Mouse (Mus musculus) embryonic facial prominence, embryonic 15.5 days (tissue): Measurements from ENCODE around the gene Med13l. TPM values are rescaled to one million over a fixed set of nuclear protein-coding genes. Genes with fewer than 3 reads are reported as not detected.

Experiments used
- ATAC-seq: fragments of 200-750 bp; cut with Nextera tagmentation; 2 replicates; pipeline ENCODE4 v1.8.0; 2017; ENCODE audit warnings: low read depth, moderate TSS enrichment; ENCODE audit not compliant: insufficient number of reproducible peaks, low FRiP score, low TSS enrichment
- H3K27ac ChIP-seq: fragments of 300-500 bp; sonication (generic); replicated peaks from 2 replicates; pipeline ENCODE4 v1.5.1; 2015; ENCODE audit warnings: mild to moderate bottlenecking, inconsistent platforms
- H3K27me3 ChIP-seq: fragments of 300-500 bp; sonication (generic); 2 replicates; pipeline ENCODE4 v1.6.1; 2015; ENCODE audit warnings: inconsistent platforms
- H3K36me3 ChIP-seq: fragments of 300-500 bp; sonication (generic); 2 replicates; pipeline ENCODE4 v1.6.1; 2015; ENCODE audit warnings: mild to moderate bottlenecking, inconsistent platforms
- H3K4me1 ChIP-seq: fragments of 300-500 bp; sonication (generic); 2 replicates; pipeline ENCODE4 v1.6.1; 2015; ENCODE audit warnings: inconsistent platforms
- H3K4me2 ChIP-seq: fragments of 300-500 bp; sonication (generic); replicated peaks from 2 replicates; pipeline ENCODE4 v1.6.1; 2015; ENCODE audit warnings: mild to moderate bottlenecking, inconsistent platforms
- H3K4me3 ChIP-seq: fragments of 300-500 bp; sonication (generic); replicated peaks from 2 replicates; pipeline ENCODE4 v1.5.1; 2015; ENCODE audit warnings: mild to moderate bottlenecking, inconsistent platforms
- H3K9ac ChIP-seq: fragments of 300-500 bp; sonication (generic); 2 replicates; pipeline ENCODE4 v1.6.1; 2015; ENCODE audit warnings: inconsistent platforms
- H3K9me3 ChIP-seq: fragments of 300-500 bp; sonication (generic); replicated peaks from 2 replicates; pipeline ENCODE4 v1.6.1; 2016; ENCODE audit warnings: inconsistent platforms
- WGBS: fragments of 180-500 bp; shearing (Covaris S2); methylation state at CpG from one replicate; pipeline ENCODE4 v1.1.7; 2015; 5-methylcytosine and 5-hydroxymethylcytosine counted together
- polyA plus RNA-seq: library from polyadenylated mRNA; unstranded; fragments of >200 nt; fragmentation: Nextera tagmentation; extraction: Ambion mirVana; gene quantifications from 2 replicates; pipeline ENCODE4 v1.2.1, GENCODE M21; 2015

Gene Med13l
- polyA plus RNA-seq, 1 experiment from 2014 or later, result 14.8 TPM

GRCm38 (mm10) chr5:118635476-118636187 lies 75.2 kb downstream of the Med13l start:
- Histone ChIP-seq H3K27me3 (no peaks in the 10 kb centered on the region), H3K9me3 (no peaks in the 10 kb centered on the region), H3K36me3 (no peaks in the 10 kb centered on the region), H3K4me3 (no peak overlapping the region), H3K4me1 (peaks cover 49% of the 10 kb centered on the region), H3K9ac (no peak overlapping the region), H3K4me2 (no peak overlapping the region), H3K27ac (0 out of 2 replicates have a peak overlapping the region, but pooled peaks have one; percentile 9)
- no peak for ATAC-seq
- WGBS, result 11% methylated on average over 11 of the region's 11 CpGs

- no peaks in the 10 kb centered on the region for H3K27me3 ChIP-seq
- no peak overlapping the region for H3K27ac ChIP-seq
- H3K36me3 ChIP-seq, result no peaks in the 10 kb centered on the region
- no peak for ATAC-seq
- no peak overlapping the region for H3K4me3 ChIP-seq
- 80% methylated on average over 16 of the region's 16 CpGs for WGBS
- peaks cover 47% of the 10 kb centered on the region for H3K4me1 ChIP-seq
- no peak overlapping the region for H3K9ac ChIP-seq
- H3K4me2 ChIP-seq, result no peak overlapping the region
- H3K9me3 ChIP-seq, result no peaks in the 10 kb centered on the region
Measured at GRCm38 (mm10) chr5:118636399-118637369, 76.2 kb downstream of the Med13l start.

GRCm38 (mm10) chr5:118637931-118638330 lies 77.5 kb downstream of the Med13l start:
- H3K36me3 ChIP-seq, result no peaks in the 10 kb centered on the region
- WGBS, result 57% methylated on average over 4 of the region's 4 CpGs

GRCm38 (mm10) chr5:118638534-118639109 lies 78.1 kb downstream of the Med13l start:
- Histone ChIP-seq H3K36me3 (no peaks in the 10 kb centered on the region), H3K4me1 (peaks cover 41% of the 10 kb centered on the region), H3K9me3 (no peaks in the 10 kb centered on the region), H3K4me2 (no peak overlapping the region), H3K27ac (no peak overlapping the region), H3K27me3 (no peaks in the 10 kb centered on the region), H3K9ac (no peak overlapping the region), H3K4me3 (no peak overlapping the region)
- WGBS, result 68% methylated on average over 9 of the region's 9 CpGs
- no peak for ATAC-seq

More at GRCm38 (mm10) chr5:118637931-118638330, 77.5 kb downstream of the Med13l start:
- no peaks in the 10 kb centered on the region for H3K9me3 ChIP-seq
- H3K4me3 ChIP-seq, result no peak overlapping the region
- H3K4me2 ChIP-seq, result no peak overlapping the region
- no peak overlapping the region for H3K27ac ChIP-seq
- H3K27me3 ChIP-seq, result no peaks in the 10 kb centered on the region
- peaks cover 41% of the 10 kb centered on the region for H3K4me1 ChIP-seq
- no peak for ATAC-seq
- no peak overlapping the region for H3K9ac ChIP-seq

GRCm38 (mm10) chr5:118639117-118639707 lies 78.7 kb downstream of the Med13l start:
- H3K4me1 ChIP-seq, result peaks cover 40% of the 10 kb centered on the region
- H3K36me3 ChIP-seq, result no peaks in the 10 kb centered on the region
- no peak overlapping the region for H3K27ac ChIP-seq
- 34% methylated on average over 5 of the region's 5 CpGs for WGBS
- H3K4me3 ChIP-seq, result no peak overlapping the region
- H3K4me2 ChIP-seq, result no peak overlapping the region
- H3K9me3 ChIP-seq, result no peaks in the 10 kb centered on the region
- no peaks in the 10 kb centered on the region for H3K27me3 ChIP-seq
- ATAC-seq, result no peak
- no peak overlapping the region for H3K9ac ChIP-seq

GRCm38 (mm10) chr5:118644041-118644440 lies 83.6 kb downstream of the Med13l start:
- Histone ChIP-seq H3K9me3 (no peaks in the 10 kb centered on the region), H3K9ac (no peak overlapping the region), H3K4me2 (no peak overlapping the region), H3K27ac (no peak overlapping the region), H3K27me3 (no peaks in the 10 kb centered on the region), H3K36me3 (no peaks in the 10 kb centered on the region), H3K4me3 (no peak overlapping the region), H3K4me1 (peaks cover 29% of the 10 kb centered on the region)
- WGBS, result 76% methylated on average over 12 of the region's 12 CpGs
- ATAC-seq, result no peak

GRCm38 (mm10) chr5:118644511-118644910 lies 84.0 kb downstream of the Med13l start:
- H3K27ac ChIP-seq, result no peak overlapping the region
- 84% methylated on average over 8 of the region's 8 CpGs for WGBS
- H3K4me3 ChIP-seq, result no peak overlapping the region
- no peaks in the 10 kb centered on the region for H3K27me3 ChIP-seq
- no peak for ATAC-seq
- H3K36me3 ChIP-seq, result no peaks in the 10 kb centered on the region
- H3K4me1 ChIP-seq, result peaks cover 26% of the 10 kb centered on the region
- H3K9ac ChIP-seq, result no peak overlapping the region
- no peaks in the 10 kb centered on the region for H3K9me3 ChIP-seq
- H3K4me2 ChIP-seq, result no peak overlapping the region

- no peaks in the 10 kb centered on the region for H3K36me3 ChIP-seq
- H3K9me3 ChIP-seq, result no peaks in the 10 kb centered on the region
- no peaks in the 10 kb centered on the region for H3K27me3 ChIP-seq
- WGBS, result 74% methylated on average over 10 of the region's 10 CpGs
- H3K4me3 ChIP-seq, result no peak overlapping the region
- no peak overlapping the region for H3K9ac ChIP-seq
- H3K4me2 ChIP-seq, result no peak overlapping the region
- ATAC-seq, result no peak
- peaks cover 22% of the 10 kb centered on the region for H3K4me1 ChIP-seq
- H3K27ac ChIP-seq, result no peak overlapping the region
Measured at GRCm38 (mm10) chr5:118645196-118645805, 84.8 kb downstream of the Med13l start.

- H3K4me1 ChIP-seq, result peaks cover 38% of the 10 kb centered on the region
- 69% methylated on average over 5 of the region's 5 CpGs for WGBS
Measured at GRCm38 (mm10) chr5:118646897-118647296, 86.4 kb downstream of the Med13l start.

GRCm38 (mm10) chr5:118647384-118647783 lies 86.9 kb downstream of the Med13l start:
- WGBS, result 58% methylated on average over 6 of the region's 6 CpGs
- no peaks in the 10 kb centered on the region for H3K36me3 ChIP-seq
- H3K4me3 ChIP-seq, result no peak overlapping the region
- H3K9ac ChIP-seq, result no peak overlapping the region
- peaks cover 42% of the 10 kb centered on the region for H3K4me1 ChIP-seq
- no peak overlapping the region for H3K4me2 ChIP-seq
- H3K27me3 ChIP-seq, result no peaks in the 10 kb centered on the region
- H3K9me3 ChIP-seq, result no peaks in the 10 kb centered on the region
- H3K27ac ChIP-seq, result no peak overlapping the region
- ATAC-seq, result no peak

More at GRCm38 (mm10) chr5:118646897-118647296, 86.4 kb downstream of the Med13l start:
- H3K9ac ChIP-seq, result no peak overlapping the region
- ATAC-seq, result no peak
- H3K27me3 ChIP-seq, result no peaks in the 10 kb centered on the region
- H3K9me3 ChIP-seq, result no peaks in the 10 kb centered on the region
- H3K4me3 ChIP-seq, result no peak overlapping the region
- no peaks in the 10 kb centered on the region for H3K36me3 ChIP-seq
- H3K4me2 ChIP-seq, result no peak overlapping the region
- no peak overlapping the region for H3K27ac ChIP-seq
